Mouse (Mus musculus) urinary bladder, adult 2 months (tissue): ENCODE measurements around the gene Ankrd12. TPM values are rescaled to one million over a fixed set of nuclear protein-coding genes. Genes with fewer than 3 reads are reported as not detected.
"Not testable (repeated sequence)": the region's sequence is repeated elsewhere in the genome, so short reads cannot be mapped to it uniquely, and the experiment has no call there.

Experiments used
- DNase-seq: peaks from one replicate; pipeline ENCODE4 v3.0.0; 2022; ENCODE audit warnings: low spot score
- polyA plus RNA-seq: library from polyadenylated mRNA; depleted of rRNA; stranded (reverse); fragments of >200 nt; gene quantifications from 2 replicates; pipeline ENCODE4 v1.2.3, GENCODE M21; 2012

Ankrd12 gene
- polyA plus RNA-seq, 1 experiment: 21.7 TPM

DNA sequence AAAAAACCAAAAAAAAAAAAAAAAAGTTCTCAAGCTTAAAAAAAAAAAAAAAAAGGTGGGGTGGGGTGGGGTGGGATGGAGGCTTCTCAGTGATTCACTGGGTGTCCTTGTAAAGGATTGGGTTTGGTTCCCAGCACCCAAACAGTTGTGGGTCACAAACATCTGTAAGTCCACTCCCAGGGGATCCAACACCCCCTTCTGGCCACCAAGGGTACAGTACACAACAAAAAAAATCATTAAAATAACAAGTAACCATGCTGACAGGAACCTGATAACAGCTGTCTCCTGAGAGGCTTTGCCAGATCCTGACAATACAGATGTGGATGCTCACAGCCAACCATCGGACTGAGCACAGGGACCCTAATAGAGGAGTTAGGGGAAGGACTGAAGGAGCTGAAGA is 7.6 kb upstream of the Ankrd12 start:
- DNase-seq: no peak

DNA sequence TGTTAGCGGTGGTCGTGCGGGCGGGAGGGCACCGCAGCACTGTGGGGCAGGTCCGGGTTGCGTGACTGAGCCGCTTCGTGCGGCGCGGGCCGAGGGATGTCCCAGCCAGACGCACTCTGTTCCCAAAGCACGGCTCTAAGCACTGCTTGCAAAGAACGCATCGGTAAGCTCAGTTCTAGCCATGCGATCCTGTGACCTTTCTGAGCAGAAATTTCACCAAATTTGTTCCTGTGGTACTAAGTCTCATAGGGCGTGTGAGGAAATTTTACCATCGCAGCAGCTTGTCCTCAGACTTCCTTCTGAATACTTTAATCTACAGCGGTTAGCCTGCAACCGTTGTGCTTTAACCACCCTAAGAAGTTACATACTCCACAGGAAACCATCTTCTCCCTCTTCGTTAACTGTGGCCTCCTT is 555 bp upstream of the Ankrd12 start:
- no peak for DNase-seq

DNA sequence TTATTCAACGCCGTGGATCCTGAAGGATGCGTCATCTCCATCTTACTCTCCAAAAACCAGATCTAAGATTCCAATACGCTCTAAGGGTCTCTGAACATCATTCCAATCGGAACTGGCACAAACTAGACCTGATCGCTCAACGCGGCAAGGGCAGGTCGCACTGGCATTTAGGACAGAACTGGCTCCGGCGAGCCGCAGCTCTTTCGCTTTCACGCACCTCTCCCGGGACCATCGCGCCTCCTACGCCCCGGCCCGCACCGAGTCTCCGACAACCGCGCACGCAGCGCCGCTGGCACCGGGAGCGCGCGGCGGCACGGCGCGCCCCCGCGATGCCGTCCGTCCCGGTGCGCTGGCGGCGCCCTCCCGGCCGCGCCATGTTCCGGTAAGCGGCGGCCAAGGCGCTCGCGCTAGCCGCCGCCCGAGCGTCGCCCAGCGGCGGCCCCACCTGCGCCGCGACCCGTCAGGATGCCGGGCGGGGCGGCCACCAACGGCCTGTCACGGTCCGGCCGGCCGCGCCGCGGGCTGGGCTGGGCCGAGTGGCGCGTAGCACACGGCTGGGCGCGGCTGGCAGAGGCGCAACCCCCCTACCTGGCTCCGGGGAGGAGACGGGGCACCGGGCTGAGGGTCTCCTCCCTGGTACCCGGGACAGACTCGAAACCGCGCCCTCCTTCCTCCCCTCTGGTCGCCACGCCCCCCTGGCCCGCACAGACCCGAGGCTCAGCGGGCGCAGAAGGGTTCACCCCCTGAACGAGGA is 538 bp downstream of the Ankrd12 start:
- no peak for DNase-seq

DNA sequence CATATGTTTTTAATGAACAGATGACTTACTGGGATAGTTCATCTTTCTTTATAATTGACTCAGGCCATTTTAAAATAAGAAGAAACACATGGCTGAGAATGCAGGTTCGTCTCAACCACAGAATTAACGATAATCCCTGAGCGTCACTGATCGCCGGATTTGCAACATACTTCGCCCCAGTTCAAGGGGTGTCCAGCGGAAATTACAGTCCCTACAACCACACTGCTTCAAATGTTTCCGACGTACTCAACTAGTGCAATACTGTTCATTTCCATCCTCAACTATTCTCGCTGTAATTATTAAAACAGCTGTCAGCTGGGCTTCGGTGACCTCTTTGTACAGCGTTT is 1.1 kb downstream of the Ankrd12 start:
- no peak for DNase-seq

DNA sequence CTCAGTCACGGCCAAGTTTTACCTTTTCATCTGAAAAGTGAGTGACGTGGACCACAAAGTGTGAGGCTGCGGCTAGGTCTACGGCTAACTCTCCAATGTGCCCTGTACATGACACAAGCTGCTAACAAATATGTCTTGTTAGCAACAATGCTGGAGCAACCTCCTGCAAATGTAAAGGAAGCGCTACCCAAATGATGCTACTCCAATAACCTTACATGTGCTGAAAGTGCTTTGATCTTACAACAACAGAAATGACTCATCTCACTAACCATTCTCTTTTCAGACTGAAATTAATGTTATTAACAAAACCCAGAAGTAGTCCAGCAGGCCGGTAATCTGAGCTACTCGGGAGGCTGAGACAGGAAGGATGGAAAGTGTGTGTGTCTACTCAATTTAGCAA is 2.9 kb downstream of the Ankrd12 start:
- no peak for DNase-seq

DNA sequence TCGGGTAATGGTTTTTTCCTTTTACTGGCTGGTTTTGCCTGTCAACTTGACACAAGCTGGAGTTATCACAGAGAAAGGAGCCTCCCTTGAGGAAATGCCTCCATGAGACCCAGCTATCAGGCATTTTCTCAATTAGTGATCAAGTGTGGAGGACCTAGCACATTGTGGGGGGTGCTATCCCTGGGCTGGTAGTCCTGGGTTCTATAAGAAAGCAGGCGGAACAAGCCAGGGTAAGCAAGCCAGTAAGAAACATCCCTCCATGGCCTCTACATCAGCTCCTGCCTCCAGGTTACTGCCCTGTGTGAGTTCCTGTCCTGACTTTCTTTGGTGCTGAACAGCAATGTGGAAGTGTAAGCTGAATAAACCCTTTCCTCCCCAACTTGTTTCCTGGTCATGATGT is 7.9 kb downstream of the Ankrd12 start:
- DNase-seq: not testable (repeated sequence)

DNA sequence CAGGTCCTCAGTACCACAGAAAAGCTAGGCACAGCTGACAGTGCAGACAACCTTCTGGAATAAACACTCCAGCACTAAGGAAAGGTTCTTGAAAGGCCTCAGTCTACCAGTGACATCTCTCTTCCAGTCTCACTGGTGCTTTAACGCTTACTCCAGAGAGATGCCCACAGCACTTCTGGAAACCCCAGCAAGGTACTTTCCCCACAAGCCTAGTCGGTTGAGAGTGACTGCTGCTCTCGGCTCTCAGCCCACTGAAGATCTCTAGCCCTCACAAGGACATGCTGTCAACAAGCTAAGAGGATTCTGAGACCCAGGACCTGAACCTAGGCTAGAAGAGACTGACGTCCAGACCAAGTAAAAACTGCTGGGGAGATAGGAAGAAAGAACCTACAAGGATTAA is 11.8 kb downstream of the Ankrd12 start:
- no peak for DNase-seq

DNA sequence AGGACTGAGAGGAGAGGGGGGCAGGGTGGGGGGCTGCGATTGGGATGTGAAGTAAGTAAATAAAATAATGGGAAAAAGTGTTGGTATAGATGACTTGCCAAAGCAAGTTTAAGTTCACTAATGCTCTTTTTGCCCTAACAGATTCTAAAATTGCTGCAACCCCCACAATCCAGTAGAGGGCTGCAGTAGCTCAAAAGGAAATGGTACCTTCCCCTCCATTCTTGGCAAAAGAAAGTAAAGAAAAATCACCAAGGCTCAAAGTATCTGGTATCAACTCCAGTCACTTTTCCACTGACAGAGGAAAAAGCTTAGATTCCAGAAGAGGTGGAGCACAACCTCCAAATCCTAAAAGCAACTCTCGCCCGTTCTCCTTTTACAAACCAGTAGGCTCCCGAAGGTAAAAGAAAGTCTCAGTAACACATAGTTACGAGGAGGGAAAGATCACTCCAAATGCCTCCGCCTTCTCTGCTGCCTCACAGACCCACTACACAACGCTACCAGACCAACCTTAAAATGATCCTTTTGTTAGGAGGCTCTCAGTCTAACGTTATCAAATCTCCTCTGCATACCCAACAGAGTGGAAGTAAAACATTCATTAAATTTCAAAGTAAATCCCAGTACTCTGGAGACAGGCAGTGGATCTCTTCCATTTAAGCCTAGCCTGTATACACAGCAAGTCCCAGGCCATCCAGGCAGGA is 15.5 kb downstream of the Ankrd12 start:
- DNase-seq: no peak

DNA sequence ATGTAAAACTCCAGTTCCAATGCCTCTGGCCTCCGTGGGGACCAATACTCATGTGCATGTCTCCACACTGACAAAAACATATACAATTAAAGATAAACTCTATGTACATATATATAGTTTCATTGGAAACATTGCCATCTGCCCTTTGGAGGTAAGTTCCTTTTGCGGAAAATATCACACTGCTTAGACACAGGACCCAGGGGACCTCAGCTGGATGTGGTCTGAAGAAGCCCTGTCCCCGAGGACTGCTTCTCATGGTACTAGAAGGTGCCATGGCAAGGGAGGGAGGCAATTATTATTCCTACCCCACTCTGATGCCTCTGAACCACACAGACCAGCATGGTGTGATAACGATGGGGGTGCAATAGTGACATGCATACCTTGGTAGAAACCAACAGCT is 18.7 kb downstream of the Ankrd12 start:
- DNase-seq: no peak

DNA sequence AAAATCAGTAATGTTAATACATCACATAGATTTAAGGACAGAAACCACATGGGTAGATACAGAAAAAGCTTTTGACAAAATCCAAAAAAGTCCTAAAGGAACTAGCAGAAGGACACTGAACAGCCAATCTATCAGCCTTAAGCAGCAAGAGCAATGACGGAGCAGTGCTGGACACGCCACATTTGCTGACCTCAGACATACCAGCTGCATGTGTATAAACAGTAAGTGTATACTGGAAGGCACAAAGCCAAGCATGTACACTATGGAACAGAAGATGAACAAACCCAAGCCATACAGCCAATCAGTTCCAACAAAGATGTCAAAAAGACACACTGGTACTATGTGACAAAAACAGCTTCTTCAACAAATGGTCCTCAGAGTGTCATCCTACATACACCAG is 19.7 kb downstream of the Ankrd12 start:
- no peak for DNase-seq

DNA sequence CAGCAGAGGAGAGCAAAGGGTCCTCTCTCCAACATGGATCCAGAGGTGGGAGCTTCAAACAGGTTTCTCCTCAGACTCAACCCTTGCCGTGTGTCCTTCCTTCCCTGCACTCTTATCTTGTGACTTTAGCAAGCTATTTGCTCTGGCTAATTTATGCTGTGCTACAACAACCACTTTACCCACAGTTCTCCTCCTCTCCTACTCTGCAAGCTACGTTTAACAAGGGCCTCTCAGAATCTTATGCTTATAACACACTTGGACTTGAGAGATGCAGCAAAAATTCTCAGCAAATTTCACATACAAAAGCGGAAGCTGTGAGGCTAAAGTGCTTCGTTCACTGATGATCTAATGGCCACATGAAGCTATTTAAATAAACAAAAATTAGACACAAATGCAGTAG is 23.5 kb downstream of the Ankrd12 start:
- no peak for DNase-seq

DNA sequence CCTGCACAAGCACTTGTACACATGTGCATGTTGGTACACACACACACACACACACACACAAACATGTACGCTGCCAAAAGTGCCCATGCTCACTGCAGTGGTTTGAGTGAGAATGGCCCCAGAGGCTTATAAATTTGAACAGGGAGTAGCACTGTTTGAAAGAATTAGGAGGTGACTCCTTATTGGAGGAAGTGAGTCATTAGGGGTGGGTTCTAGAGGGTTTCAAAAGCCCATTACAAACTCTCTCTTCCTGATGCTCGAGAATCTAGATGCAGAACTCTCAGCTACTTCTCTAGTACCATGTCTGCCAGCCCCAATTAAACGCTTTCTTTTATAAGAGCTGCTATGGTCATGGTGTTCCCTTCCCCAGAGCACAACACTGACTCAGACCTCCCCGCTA is 28.1 kb downstream of the Ankrd12 start:
- DNase-seq: no peak

DNA sequence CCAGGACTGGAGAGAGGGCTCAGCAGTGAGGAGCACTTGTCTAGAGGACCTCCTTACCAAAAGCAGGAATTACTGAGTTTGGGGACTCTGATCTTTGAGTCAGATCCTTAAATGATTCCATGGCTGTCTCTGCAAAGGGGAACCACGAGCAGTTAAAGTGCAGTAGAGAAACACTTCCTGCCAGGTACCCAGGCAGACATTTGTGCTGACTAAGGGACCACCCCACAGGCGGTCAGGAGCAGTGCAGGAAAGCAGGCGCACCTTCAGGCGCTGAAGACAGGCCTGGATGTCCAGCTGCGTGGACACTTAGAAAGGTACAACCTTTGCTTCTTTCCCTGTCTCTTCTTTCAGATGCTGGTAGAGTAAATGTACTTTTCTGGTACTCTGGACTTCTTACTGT is 28.7 kb downstream of the Ankrd12 start:
- no peak for DNase-seq

DNA sequence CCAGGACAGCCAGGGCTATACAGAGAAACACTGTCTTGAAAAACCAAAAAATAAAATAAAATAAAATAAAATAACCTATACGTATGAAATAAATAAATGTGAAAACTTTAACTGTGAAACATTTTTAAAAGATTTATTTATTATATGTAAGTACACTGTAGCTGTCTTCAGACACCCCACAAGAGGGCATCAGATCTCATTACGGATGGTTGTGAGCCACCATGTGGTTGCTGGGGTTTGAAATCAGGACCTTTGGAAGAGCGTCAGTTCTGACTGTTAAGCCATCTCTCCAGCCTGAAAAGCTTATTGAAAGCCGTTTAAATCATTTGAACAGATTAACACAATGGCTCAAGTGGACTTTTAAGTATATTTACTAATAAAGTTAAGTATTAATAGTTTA is 33.2 kb downstream of the Ankrd12 start:
- not testable (repeated sequence) for DNase-seq

DNA sequence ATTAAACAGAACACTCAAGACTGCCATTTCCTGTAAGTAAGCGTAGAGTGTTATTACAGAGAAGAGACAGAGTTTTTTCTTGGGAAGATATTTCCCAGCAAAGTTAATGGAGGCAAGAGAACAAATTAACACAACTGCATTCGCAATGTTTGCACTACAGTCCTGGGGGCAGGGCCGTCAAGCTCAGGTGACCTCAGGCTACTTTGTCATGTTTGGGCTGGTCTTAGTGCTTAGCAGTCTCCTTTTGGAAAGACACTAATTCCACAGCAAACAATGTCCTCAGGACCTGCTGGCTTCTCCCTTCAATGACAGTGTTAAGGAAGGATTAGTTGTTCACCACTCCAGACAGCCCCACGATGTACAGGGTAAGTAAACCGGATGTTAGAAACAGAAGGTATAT is 35.9 kb downstream of the Ankrd12 start:
- no peak for DNase-seq

DNA sequence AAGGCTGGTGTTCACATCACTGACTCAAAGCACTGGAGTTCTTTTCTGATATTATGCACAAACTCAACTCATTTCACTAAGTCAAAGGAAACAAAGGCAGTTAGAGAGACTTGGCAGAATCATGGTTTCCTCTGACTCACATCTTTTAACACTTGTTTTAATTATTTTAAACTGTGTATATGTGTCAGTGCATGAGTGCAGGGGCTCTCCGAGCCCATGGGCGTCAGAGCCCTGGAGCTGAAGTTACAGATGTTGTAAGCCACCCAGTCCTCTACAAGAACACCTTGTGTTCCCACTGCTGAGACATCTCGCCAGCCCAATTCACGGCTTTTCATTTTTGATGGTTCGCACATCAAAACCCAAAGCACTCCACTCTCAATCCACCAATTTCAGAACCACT is 43.6 kb downstream of the Ankrd12 start:
- no peak for DNase-seq

DNA sequence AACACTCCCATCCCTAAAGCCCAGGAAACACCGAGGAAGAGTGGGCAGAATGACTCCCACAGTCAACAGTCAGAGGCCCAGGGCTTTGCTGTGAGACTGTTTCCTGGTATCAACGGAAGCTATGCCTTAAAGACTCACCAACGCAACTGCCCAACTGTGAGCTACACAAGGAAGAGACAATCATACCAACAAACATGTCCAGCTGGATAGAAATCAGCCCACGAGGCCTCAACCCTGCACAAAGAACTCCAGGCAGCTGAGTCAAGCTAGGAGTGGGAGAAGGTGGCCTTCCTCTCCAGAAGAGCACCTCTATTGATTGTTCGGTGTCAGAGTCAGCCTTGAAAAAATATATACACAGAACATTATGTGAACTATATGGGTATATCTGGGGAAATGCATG is 44.9 kb downstream of the Ankrd12 start:
- no peak for DNase-seq

DNA sequence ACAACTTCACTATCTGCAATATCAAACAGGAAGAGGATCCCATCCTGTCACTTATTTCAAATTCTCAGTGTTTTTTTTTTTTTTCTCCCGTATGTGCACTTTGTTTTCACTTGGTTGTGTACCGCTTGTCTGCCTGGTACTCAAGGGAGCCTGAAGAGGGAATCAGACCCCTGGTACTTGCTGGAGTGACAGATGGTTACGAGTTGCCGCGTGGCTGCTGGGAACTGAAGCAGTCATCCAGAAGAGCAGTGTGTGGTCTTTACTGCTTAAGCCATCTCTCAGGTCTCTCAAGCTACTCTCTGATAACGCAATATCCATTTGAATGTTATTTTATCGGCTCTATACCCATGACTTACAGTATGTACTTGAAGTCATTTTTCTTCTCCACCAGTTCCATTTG is 52.7 kb downstream of the Ankrd12 start:
- DNase-seq: no peak

DNA sequence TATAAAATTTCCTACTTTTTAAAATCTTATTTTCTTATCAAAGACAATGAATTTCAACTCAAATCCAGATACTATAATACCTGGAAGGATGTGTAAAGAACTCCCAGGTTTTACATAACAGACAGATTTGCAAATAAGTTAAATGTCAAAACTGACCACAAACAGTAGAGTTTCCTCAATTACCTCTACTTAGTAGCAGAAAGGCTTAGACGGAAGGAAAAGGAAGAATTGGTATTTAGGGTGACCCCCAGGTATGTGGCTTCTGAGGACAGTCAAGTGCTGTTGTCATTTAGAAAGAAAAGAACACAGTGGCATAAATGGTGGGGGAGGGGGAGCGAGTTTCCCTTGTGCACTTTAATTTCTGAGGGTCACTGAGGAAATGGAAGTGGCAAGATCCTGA is 65.1 kb downstream of the Ankrd12 start:
- DNase-seq: no peak

DNA sequence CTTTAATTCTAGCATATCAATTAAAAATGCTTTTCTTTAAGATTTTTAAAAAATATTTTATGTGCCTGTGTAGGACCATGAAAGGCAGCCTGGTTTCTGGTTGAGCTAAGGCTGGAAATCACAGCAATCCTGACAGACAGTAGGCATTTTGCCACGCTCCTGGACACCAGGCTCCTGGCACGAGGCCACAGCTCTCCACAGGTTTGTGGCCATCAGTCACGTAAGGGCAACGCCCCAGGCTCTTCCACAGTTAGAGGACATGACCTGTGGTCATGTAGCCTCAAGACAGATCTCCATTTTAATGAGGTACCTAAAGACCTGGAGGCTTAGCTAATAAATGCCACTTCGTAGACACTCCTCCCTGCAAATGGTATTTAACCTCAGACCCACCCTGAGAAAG is 69.0 kb downstream of the Ankrd12 start:
- no peak for DNase-seq

DNA sequence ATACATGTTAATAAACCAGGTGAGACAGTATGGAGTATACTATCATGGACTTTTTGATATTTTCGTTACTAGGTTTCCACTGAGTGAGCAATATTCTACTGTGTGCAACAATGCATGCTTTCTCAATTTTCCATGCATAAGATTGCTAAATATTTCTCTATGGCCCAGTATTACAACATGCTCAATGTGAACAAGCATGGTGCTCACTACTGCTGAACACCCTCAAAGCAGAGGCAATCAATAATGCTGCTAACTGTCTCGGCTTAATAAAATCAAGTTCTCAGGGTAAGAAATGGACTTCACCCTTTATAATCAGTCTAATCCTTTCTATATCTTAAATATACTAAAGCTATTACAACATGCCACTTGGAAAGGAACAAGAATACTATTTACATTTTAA is 69.4 kb downstream of the Ankrd12 start:
- DNase-seq: no peak

DNA sequence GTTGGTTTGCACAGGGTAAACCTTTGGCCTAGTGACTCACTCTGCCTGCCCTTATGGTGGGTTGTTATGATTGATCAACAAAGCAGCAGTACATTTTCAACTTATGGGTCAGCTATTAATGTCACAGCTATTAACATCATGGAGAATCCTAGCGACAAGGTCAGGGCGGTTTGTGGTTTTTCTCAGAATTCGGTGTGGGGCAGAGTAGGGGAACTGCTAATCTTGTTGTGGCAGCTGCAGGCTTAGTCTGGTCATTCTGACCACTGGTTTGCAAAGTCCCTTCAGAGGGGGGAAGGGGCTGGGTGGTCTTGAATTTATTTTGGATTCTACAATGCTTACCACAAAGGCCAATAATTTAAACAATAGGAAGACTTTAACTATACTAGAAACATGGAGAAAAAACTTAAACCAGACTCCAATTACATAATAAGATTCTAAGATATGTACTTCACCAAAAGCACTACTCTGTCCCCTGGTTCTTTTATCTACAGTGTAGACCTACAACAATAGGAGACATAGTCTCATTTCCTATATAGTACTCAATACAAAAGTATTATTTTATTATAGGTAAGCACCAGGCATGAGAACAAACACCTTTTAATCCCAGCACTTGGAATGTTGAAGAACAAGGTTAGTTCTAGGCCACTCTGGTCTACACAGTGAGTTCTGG is 88.6 kb downstream of the Ankrd12 start:
- DNase-seq: no peak

DNA sequence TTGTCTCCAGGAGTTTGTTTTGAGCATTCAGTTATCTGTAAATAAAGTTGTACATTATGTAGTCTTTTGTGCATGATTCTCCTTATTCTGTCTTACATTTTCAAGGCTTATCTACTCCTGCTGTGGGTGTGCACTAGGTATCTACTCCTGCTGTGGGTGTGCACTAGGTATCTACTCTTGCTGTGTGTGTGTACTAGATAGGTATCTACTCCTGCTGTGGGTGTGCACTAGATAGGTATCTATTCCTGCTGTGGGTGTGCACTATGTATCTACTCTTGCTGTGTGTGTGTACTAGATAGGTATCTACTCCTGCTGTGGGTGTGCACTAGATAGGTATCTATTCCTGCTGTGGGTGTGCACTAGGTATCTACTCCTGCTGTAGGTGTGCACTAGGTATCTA is 100.2 kb downstream of the Ankrd12 start:
- DNase-seq: not testable (repeated sequence)
